Mouse (Mus musculus) C2C12 (cell line): ENCODE results near the gene Pik3ap1. TPM values are rescaled to one million over a fixed set of nuclear protein-coding genes. Genes with fewer than 3 reads are reported as not detected.

Source experiments
- H3K27me3 ChIP-seq: one replicate; pipeline ENCODE4 v1.6.1; 2011; ENCODE audit not compliant: control insufficient read depth, insufficient read depth, insufficient read length
- H3K36me3 ChIP-seq: one replicate; pipeline ENCODE4 v1.6.1; 2011; ENCODE audit not compliant: control insufficient read depth, insufficient read depth
- H3K4me3 ChIP-seq: one replicate; pipeline ENCODE4 v1.5.1; 2011; ENCODE audit warnings: mild to moderate bottlenecking, control low read depth; ENCODE audit not compliant: poor library complexity, insufficient read depth, severe bottlenecking
- H3K79me2 ChIP-seq: one replicate; pipeline ENCODE4 v1.6.1; 2011; ENCODE audit not compliant: control insufficient read depth, insufficient read depth
- H3K79me3 ChIP-seq: one replicate; pipeline ENCODE4 v1.6.1; 2011; ENCODE audit warnings: low read depth, control low read depth
- H3ac ChIP-seq: one replicate; pipeline ENCODE3; 2011; ENCODE audit warnings: low read depth; ENCODE audit not compliant: control insufficient read depth, insufficient read length
- CEBPB ChIP-seq: IDR thresholded peaks from one replicate; pipeline ENCODE4 v1.6.1; 2011; ENCODE audit warnings: low read depth, mild to moderate bottlenecking, control low read depth, moderate library complexity
- CTCF ChIP-seq: IDR thresholded peaks from one replicate; pipeline ENCODE4 v1.5.1; 2011; ENCODE audit not compliant: control insufficient read depth, insufficient read depth, insufficient read length
- FOSL1 ChIP-seq: IDR thresholded peaks from one replicate; pipeline ENCODE4 v1.8.0; 2011; ENCODE audit warnings: mild to moderate bottlenecking, low read length; ENCODE audit not compliant: poor library complexity, insufficient read depth, severe bottlenecking
- MAX ChIP-seq: IDR thresholded peaks from one replicate; pipeline ENCODE4 v1.6.1; 2011; ENCODE audit warnings: mild to moderate bottlenecking, control low read depth
- MYOD1 ChIP-seq: IDR thresholded peaks from one replicate; pipeline ENCODE4 v1.6.1; 2011; ENCODE audit warnings: low read depth; ENCODE audit not compliant: control insufficient read depth, insufficient read length
- MYOG ChIP-seq: IDR thresholded peaks from one replicate; pipeline ENCODE4 v1.6.1; 2011; ENCODE audit not compliant: control insufficient read depth, insufficient read length; ENCODE audit errors: extremely low read depth
- USF1 ChIP-seq: IDR thresholded peaks from one replicate; pipeline ENCODE4 v1.6.1; 2011; ENCODE audit warnings: low read depth, mild to moderate bottlenecking, control low read depth, moderate library complexity
- polyA plus RNA-seq: library from polyadenylated mRNA; unstranded; fragments of >200 nt; fragmentation: generic; extraction: Trizol; gene quantifications from one replicate; pipeline ENCODE4 v1.2.1, GENCODE M21; 2012; ENCODE audit warnings: missing spikeins

The Pik3ap1 gene
- polyA plus RNA-seq, 1 experiment, result 0.01 TPM

- H3K79me2 ChIP-seq, result no peaks in the 10 kb centered on the region
- H3K4me3 ChIP-seq, result no peak overlapping the region
- TF ChIP-seq CTCF (no peak), FOSL1 (no peak), MAX (no peak), MYOG (no peak), USF1 (no peak), MYOD1 (no peak)
- H3K79me3 ChIP-seq, result no peaks in the 10 kb centered on the region
- no peaks in the 10 kb centered on the region for H3K36me3 ChIP-seq
- H3ac ChIP-seq, result no peak overlapping the region
- peaks cover 28% of the 10 kb centered on the region for H3K27me3 ChIP-seq
Measured at GRCm38 (mm10) chr19:41366192-41366853, 18.6 kb downstream of the Pik3ap1 start.

- no peak overlapping the region for H3K4me3 ChIP-seq
- no peaks in the 10 kb centered on the region for H3K36me3 ChIP-seq
- H3ac ChIP-seq, result no peak overlapping the region
- H3K79me2 ChIP-seq, result no peaks in the 10 kb centered on the region
- no peak for TF ChIP-seq MAX
- TF ChIP-seq USF1, result no peak
- TF ChIP-seq CTCF, result no peak
- no peak for TF ChIP-seq MYOG
- no peak for TF ChIP-seq MYOD1
- TF ChIP-seq FOSL1, result no peak
- no peak for TF ChIP-seq CEBPB
- H3K27me3 ChIP-seq, result peaks cover 27% of the 10 kb centered on the region
- H3K79me3 ChIP-seq, result no peaks in the 10 kb centered on the region
Measured at GRCm38 (mm10) chr19:41365570-41365969, 19.3 kb downstream of the Pik3ap1 start.

- peaks cover 16% of the 10 kb centered on the region for H3K27me3 ChIP-seq
- TF ChIP-seq USF1, result no peak
- TF ChIP-seq CEBPB, result peak; percentile 34
- no peak for TF ChIP-seq FOSL1
- H3K79me2 ChIP-seq, result no peaks in the 10 kb centered on the region
- H3K79me3 ChIP-seq, result no peaks in the 10 kb centered on the region
- no peaks in the 10 kb centered on the region for H3K36me3 ChIP-seq
- H3K4me3 ChIP-seq, result no peak overlapping the region
- no peak overlapping the region for H3ac ChIP-seq
Measured at GRCm38 (mm10) chr19:41364509-41364908, 20.4 kb downstream of the Pik3ap1 start.

GRCm38 (mm10) chr19:41362963-41363362 lies 21.9 kb downstream of the Pik3ap1 start:
- Histone ChIP-seq H3K79me3 (no peaks in the 10 kb centered on the region), H3K79me2 (no peaks in the 10 kb centered on the region), H3K4me3 (no peak overlapping the region), H3K27me3 (peaks cover 13% of the 10 kb centered on the region), H3ac (no peak overlapping the region), H3K36me3 (no peaks in the 10 kb centered on the region)
- no peak for TF ChIP-seq FOSL1
- TF ChIP-seq MYOD1, result no peak
- TF ChIP-seq CTCF, result no peak
- TF ChIP-seq USF1, result no peak
- no peak for TF ChIP-seq MYOG
- TF ChIP-seq CEBPB, result no peak

- Histone ChIP-seq H3K4me3 (no peak overlapping the region), H3K79me2 (no peaks in the 10 kb centered on the region), H3K27me3 (peaks cover 15% of the 10 kb centered on the region), H3K79me3 (no peaks in the 10 kb centered on the region), H3K36me3 (no peaks in the 10 kb centered on the region), H3ac (no peak overlapping the region)
- TF ChIP-seq CEBPB (no peak), MYOD1 (no peak), USF1 (no peak), MYOG (no peak), FOSL1 (no peak), CTCF (no peak)
Measured at GRCm38 (mm10) chr19:41360459-41360858, 24.4 kb downstream of the Pik3ap1 start.

- Histone ChIP-seq H3ac (no peak overlapping the region), H3K79me2 (no peaks in the 10 kb centered on the region), H3K36me3 (no peaks in the 10 kb centered on the region), H3K79me3 (no peaks in the 10 kb centered on the region), H3K4me3 (no peak overlapping the region), H3K27me3 (peaks cover 33% of the 10 kb centered on the region)
- TF ChIP-seq MYOG (no peak), MYOD1 (no peak), CTCF (no peak), USF1 (no peak), MAX (no peak), CEBPB (no peak), FOSL1 (no peak)
Measured at GRCm38 (mm10) chr19:41354287-41354951, 30.5 kb downstream of the Pik3ap1 start.
